8 mouse cellular contexts compared by ENCODE assay signal in the genomic region with DNA sequence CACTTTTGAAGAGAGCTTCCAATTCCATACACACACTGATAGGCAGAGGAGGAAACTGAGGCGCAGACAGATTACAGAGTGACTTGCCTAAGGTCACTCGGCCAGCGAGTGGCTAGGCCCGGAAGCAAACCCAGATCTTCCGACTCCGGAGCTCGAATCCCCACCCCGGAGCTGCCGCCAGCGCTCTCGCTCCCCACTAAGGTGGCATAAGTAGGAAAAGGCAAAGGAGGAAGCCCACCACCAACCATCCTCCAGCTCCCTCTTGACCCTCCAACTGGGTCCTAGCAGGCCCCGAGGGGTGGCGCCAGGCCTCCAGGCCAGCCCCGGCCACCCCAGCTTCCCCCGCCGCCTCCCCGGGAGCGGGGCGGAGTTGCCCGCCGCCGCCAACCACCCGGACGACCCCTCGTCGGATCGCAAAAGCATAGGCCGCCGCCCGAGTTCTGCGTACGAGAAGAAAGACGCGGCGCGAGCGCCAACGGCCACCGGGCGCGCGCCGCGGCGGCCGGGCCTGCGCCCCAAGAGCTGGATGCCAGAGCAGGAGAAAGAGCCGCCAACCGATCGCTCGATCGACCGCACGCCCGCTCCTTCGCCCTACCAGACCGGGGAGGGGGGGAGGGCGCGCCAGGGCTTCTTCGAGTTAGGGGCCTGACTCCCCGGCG. TPM values are rescaled to one million over a fixed set of nuclear protein-coding genes. Genes with fewer than 3 reads are reported as not detected.
DNase-seq lines count a peak whose midpoint lies in the region; ATAC-seq and TF ChIP-seq lines count a peak whose summit lies in the region.

No protein-coding gene starts in this region.

- WGBS in heart, postnatal 0 days: 1% methylated on average over 60 of the region's 62 CpGs
- under 1% methylated on average over 57 of the region's 62 CpGs for WGBS in limb, embryonic 13.5 days

- DNase-seq in kidney, adult 11 months: peak; percentile 41
- DNase-seq in kidney, postnatal 10 days: no peak
- DNase-seq in ES-CJ7 (ENCODE audit: low read depth, low spot score): peak; percentile 28
- peak; percentile 19 for DNase-seq in c-Kit-positive CD71-positive TER-119-positive erythroid progenitor cells, embryonic 14.5 days (ENCODE audit: low spot score)
- no peak for DNase-seq in heart, postnatal 0 days (ENCODE audit: low spot score)
- no peak for DNase-seq in gastrocnemius, postnatal 25 days

- TF ChIP-seq CTCF in heart, postnatal 0 days (IDR thresholded peaks at IDR 0.05; ENCODE audit: low read depth): no peak

- peak overlapping the region; percentile 97 for H3K27ac ChIP-seq in heart, postnatal 0 days (ENCODE audit: low read depth)
- peak overlapping the region; percentile 95 for H3K27ac ChIP-seq in limb, embryonic 13.5 days

- peak overlapping the region; percentile 96 for H3ac ChIP-seq in myocyte (ENCODE audit: control insufficient read depth, insufficient read length)

- H3K9me3 ChIP-seq in heart, postnatal 0 days (replicated peaks; ENCODE audit: control insufficient read depth, low read length): peaks cover 6% of the 10 kb centered on the region; the same call in 1 of the 2 replicates
- H3K9me3 ChIP-seq in limb, embryonic 13.5 days: peaks cover 24% of the 10 kb centered on the region

- peaks cover 22% of the 10 kb centered on the region for H3K36me3 ChIP-seq in heart, postnatal 0 days (replicated peaks; ENCODE audit: control insufficient read depth, insufficient read depth, low read length)
- peaks cover 51% of the 10 kb centered on the region for H3K36me3 ChIP-seq in limb, embryonic 13.5 days
- peaks cover 33% of the 10 kb centered on the region for H3K36me3 ChIP-seq in myocyte (ENCODE audit: control insufficient read depth, insufficient read depth)

- H3K4me1 ChIP-seq in heart, postnatal 0 days (ENCODE audit: control insufficient read depth, insufficient read depth): peaks cover 36% of the 10 kb centered on the region
- H3K4me1 ChIP-seq in limb, embryonic 13.5 days: peaks cover 16% of the 10 kb centered on the region

- 0 out of 2 replicates have a peak, but pooled peaks have one; percentile 11 for TF ChIP-seq EP300 in heart, postnatal 0 days (IDR thresholded peaks at IDR 0.05; ENCODE audit: low read depth)

- peak overlapping the region; percentile 97 for H3K4me3 ChIP-seq in heart, postnatal 0 days (ENCODE audit: low read depth, low read length)
- H3K4me3 ChIP-seq in limb, embryonic 13.5 days: peak overlapping the region; percentile 96
- H3K4me3 ChIP-seq in myocyte: peak overlapping the region; percentile 63

- H3K79me2 ChIP-seq in myocyte (ENCODE audit: control insufficient read depth, insufficient read depth): peaks cover 91% of the 10 kb centered on the region

- H3K27me3 ChIP-seq in heart, postnatal 0 days (ENCODE audit: control insufficient read depth, insufficient read depth, low read length): no peaks in the 10 kb centered on the region
- H3K27me3 ChIP-seq in limb, embryonic 13.5 days: no peaks in the 10 kb centered on the region
- H3K27me3 ChIP-seq in myocyte (ENCODE audit: control insufficient read depth, insufficient read depth, insufficient read length): no peaks in the 10 kb centered on the region

- peak overlapping the region; percentile 99 for H3K9ac ChIP-seq in heart, postnatal 0 days (replicated peaks; ENCODE audit: low read depth, low read length)
- peak overlapping the region; percentile 99 for H3K9ac ChIP-seq in limb, embryonic 13.5 days

- peak overlapping the region; percentile 81 for H3K4me2 ChIP-seq in heart, postnatal 0 days (ENCODE audit: low read depth, low read length)
- peak overlapping the region; percentile 71 for H3K4me2 ChIP-seq in limb, embryonic 13.5 days (replicated peaks)
- peak overlapping the region; percentile 94 for H3K4me2 ChIP-seq in myocyte (ENCODE audit: low read depth)

- peak; percentile 68 for ATAC-seq in heart, postnatal 0 days (ENCODE audit: insufficient read depth, low read depth)
- ATAC-seq in limb, embryonic 13.5 days (ENCODE audit: low FRiP score, low read depth): peak; percentile 29

- TF ChIP-seq POLR2A in myocyte (IDR thresholded peaks at IDR 0.05; ENCODE audit: insufficient read length, low read depth): no peak

TF ChIP-seq in myocyte, 11 proteins besides CTCF, POLR2A, EP300 and RAD21:
- TF ChIP-seq MYOD1 (IDR thresholded peaks at IDR 0.05; ENCODE audit: control insufficient read depth in 1 of 3, insufficient read length in 2 of 3, low read depth in 2 of 3): no peak
- TF ChIP-seq USF1 (IDR thresholded peaks at IDR 0.05; ENCODE audit: low read depth): no peak
- no peak for TF ChIP-seq SRF (IDR thresholded peaks at IDR 0.05; ENCODE audit: control insufficient read depth, insufficient read length, low read depth)
- TF ChIP-seq TCF3 (IDR thresholded peaks at IDR 0.05; ENCODE audit: insufficient read length, low read depth): no peak
- TF ChIP-seq POLR2AphosphoS2 (IDR thresholded peaks at IDR 0.05; ENCODE audit: insufficient read length, low read depth): no peak
- TF ChIP-seq MAX (IDR thresholded peaks at IDR 0.05; ENCODE audit: low read depth): no peak
- TF ChIP-seq E2F4 (IDR thresholded peaks at IDR 0.05; ENCODE audit: insufficient read depth): no peak
- TF ChIP-seq TCF12 (IDR thresholded peaks at IDR 0.05; ENCODE audit: insufficient read depth, poor library complexity, severe bottlenecking): no peak
- TF ChIP-seq CEBPB (IDR thresholded peaks at IDR 0.05; ENCODE audit: insufficient read depth, poor library complexity, severe bottlenecking): no peak
- TF ChIP-seq REST (IDR thresholded peaks at IDR 0.05; ENCODE audit: insufficient read depth, insufficient read length): no peak
- TF ChIP-seq MYOG (IDR thresholded peaks at IDR 0.05; ENCODE audit: control insufficient read depth in 1 of 3, insufficient read depth in 1 of 3, insufficient read length in 2 of 3, low read depth in 2 of 3): no peak

RNA-seq across cellular contexts. Expression of a gene that starts 0.6 kb away (rescaled TPM):
- 12.8 and 21.3 TPM in 2 replicates for total RNA-seq in heart, postnatal 0 days (2014; rRNA removed; ENCODE audit: low replicate concordance)
- 7.9 and 9.5 TPM in 2 replicates for polyA plus RNA-seq in heart, postnatal 0 days (2015; fragmentation: Nextera tagmentation; extraction: Ambion mirVana)
- polyA plus RNA-seq in limb, embryonic 13.5 days (2015; fragmentation: Nextera tagmentation; extraction: Ambion mirVana): 32.4 and 37.0 TPM in 2 replicates
- 28.2 TPM for polyA plus RNA-seq in myocyte (2012; fragmentation: generic; extraction: Trizol)
- total RNA-seq in gastrocnemius, postnatal 25 days (2021): 10 to 100 TPM; 15.5 to 15.9 TPM

Comparison
In these comparisons a context has a peak if more than half of its experiments do, and no peak if none do; other contexts are left out.
1. DNase-seq: peak in kidney, adult 11 months (single experiment), ES-CJ7 (single experiment) and c-Kit-positive CD71-positive TER-119-positive erythroid progenitor cells, embryonic 14.5 days (single experiment); none in kidney, postnatal 10 days (single experiment), heart, postnatal 0 days (single experiment) and gastrocnemius, postnatal 25 days (single experiment).
2. Peak in every context shown above with its lines, with median percentiles within 50 percentile points of each other: H3K4me2 ChIP-seq and H3K4me3 ChIP-seq.